Mouse (Mus musculus) kidney, adult 2 months (tissue): ENCODE measurements around the gene Lpin2.

Source experiments
- CTCF ChIP-seq: fragments of 200-500 bp; conservative IDR thresholded peaks from 2 replicates; pipeline ENCODE4 v1.5.1; 2011; ENCODE audit warnings: low read depth, mild to moderate bottlenecking, control low read depth, low read length, moderate library complexity, mixed read lengths; ENCODE audit not compliant: insufficient read depth, insufficient read length
- POLR2A ChIP-seq: fragments of 200-500 bp; IDR thresholded peaks from one replicate; pipeline ENCODE4 v1.6.1; 2011; ENCODE audit warnings: low read depth, low read length, control low read depth

DNA sequence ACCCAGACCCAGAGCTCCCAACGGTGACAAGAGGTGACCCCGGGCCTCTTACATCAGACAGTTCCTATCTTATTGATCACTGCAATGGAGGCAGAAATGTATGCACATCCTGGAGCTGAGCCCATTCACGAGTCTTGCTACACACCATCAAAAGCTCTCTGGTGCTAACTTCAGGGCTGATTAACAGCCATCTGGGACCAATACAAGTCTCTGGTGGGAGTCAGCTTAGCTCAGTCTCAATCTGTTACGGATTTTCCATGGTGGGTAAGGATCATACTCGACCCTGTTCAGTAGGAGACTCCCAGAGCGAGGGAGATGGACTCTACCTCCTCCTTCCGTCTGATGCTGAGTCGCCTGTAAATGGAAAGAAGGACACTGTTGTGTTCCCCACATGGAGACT, 22.6 kb upstream of the Lpin2 start:
- TF ChIP-seq CTCF (no peak), POLR2A (no peak)
